Mouse (Mus musculus): ENCODE results near the gene Plekha6. TPM values are rescaled to one million over a fixed set of nuclear protein-coding genes. Genes with fewer than 3 reads are reported as not detected.
"Not testable (repeated sequence)": the region's sequence is repeated elsewhere in the genome, so short reads cannot be mapped to it uniquely, and the experiment has no call there.

Gene Plekha6
- polyA plus RNA-seq, 1 experiment = 2.6 TPM

GRCm38 (mm10) chr1:133329638-133329964 is 165.6 kb downstream of the Plekha6 start:
- TF ChIP-seq POLR2A (IDR thresholded peaks at IDR 0.05; ENCODE audit: low read depth, low read length) (no peak), CTCF (IDR thresholded peaks at IDR 0.05; ENCODE audit: borderline replicate concordance, insufficient read depth, low read length) (no peak)
- Histone ChIP-seq H3K27ac (ENCODE audit: insufficient read depth, low read length) (no peak overlapping the region), H3K4me1 (ENCODE audit: control insufficient read depth, insufficient read depth, low read length) (no peaks in the 10 kb centered on the region), H3K4me3 (ENCODE audit: insufficient read depth, low read length) (no peak overlapping the region)

GRCm38 (mm10) chr1:133331142-133331541 is 167.1 kb downstream of the Plekha6 start:
- H3K27ac ChIP-seq (ENCODE audit: insufficient read depth, low read length) = no peak overlapping the region
- TF ChIP-seq CTCF (IDR thresholded peaks at IDR 0.05; ENCODE audit: borderline replicate concordance, insufficient read depth, low read length) (no peak), POLR2A (IDR thresholded peaks at IDR 0.05; ENCODE audit: low read depth, low read length) (no peak)
- H3K4me3 ChIP-seq (ENCODE audit: insufficient read depth, low read length) = no peak overlapping the region
- no peaks in the 10 kb centered on the region for H3K4me1 ChIP-seq (ENCODE audit: control insufficient read depth, insufficient read depth, low read length)

- H3K4me3 ChIP-seq (ENCODE audit: insufficient read depth, low read length) = no peak overlapping the region
- H3K27ac ChIP-seq (ENCODE audit: insufficient read depth, low read length) = no peak overlapping the region
- TF ChIP-seq CTCF (IDR thresholded peaks at IDR 0.05; ENCODE audit: borderline replicate concordance, insufficient read depth, low read length) = no peak
- no peaks in the 10 kb centered on the region for H3K4me1 ChIP-seq (ENCODE audit: control insufficient read depth, insufficient read depth, low read length)
Observed at GRCm38 (mm10) chr1:133332656-133333430, 168.8 kb downstream of the Plekha6 start.

- H3K4me3 ChIP-seq (ENCODE audit: insufficient read depth, low read length) = no peak overlapping the region
- H3K4me1 ChIP-seq (ENCODE audit: control insufficient read depth, insufficient read depth, low read length) = no peaks in the 10 kb centered on the region
- H3K27ac ChIP-seq (ENCODE audit: insufficient read depth, low read length) = no peak overlapping the region
- TF ChIP-seq POLR2A (IDR thresholded peaks at IDR 0.05; ENCODE audit: low read depth, low read length) (no peak), CTCF (IDR thresholded peaks at IDR 0.05; ENCODE audit: borderline replicate concordance, insufficient read depth, low read length) (no peak)
Observed at GRCm38 (mm10) chr1:133333937-133334336, 169.9 kb downstream of the Plekha6 start.

GRCm38 (mm10) chr1:133340403-133340802 is 176.4 kb downstream of the Plekha6 start:
- H3K4me3 ChIP-seq (ENCODE audit: insufficient read depth, low read length); H3K27ac ChIP-seq (ENCODE audit: insufficient read depth, low read length); H3K4me1 ChIP-seq (ENCODE audit: control insufficient read depth, insufficient read depth, low read length): not testable (repeated sequence)

GRCm38 (mm10) chr1:133344357-133344756 is 180.3 kb downstream of the Plekha6 start:
- H3K27ac ChIP-seq (ENCODE audit: insufficient read depth, low read length) = no peak overlapping the region
- TF ChIP-seq POLR2A (IDR thresholded peaks at IDR 0.05; ENCODE audit: low read depth, low read length) (no peak), CTCF (IDR thresholded peaks at IDR 0.05; ENCODE audit: borderline replicate concordance, insufficient read depth, low read length) (no peak)
- H3K4me1 ChIP-seq (ENCODE audit: control insufficient read depth, insufficient read depth, low read length) = no peaks in the 10 kb centered on the region
- H3K4me3 ChIP-seq (ENCODE audit: insufficient read depth, low read length) = no peak overlapping the region

GRCm38 (mm10) chr1:133346531-133346930 is 182.5 kb downstream of the Plekha6 start:
- H3K27ac ChIP-seq (ENCODE audit: insufficient read depth, low read length) = no peak overlapping the region
- TF ChIP-seq CTCF (IDR thresholded peaks at IDR 0.05; ENCODE audit: borderline replicate concordance, insufficient read depth, low read length) = no peak
- no peak for TF ChIP-seq POLR2A (IDR thresholded peaks at IDR 0.05; ENCODE audit: low read depth, low read length)
- H3K4me1 ChIP-seq (ENCODE audit: control insufficient read depth, insufficient read depth, low read length) = no peaks in the 10 kb centered on the region
- no peak overlapping the region for H3K4me3 ChIP-seq (ENCODE audit: insufficient read depth, low read length)

- H3K4me3 ChIP-seq (ENCODE audit: insufficient read depth, low read length) = no peak overlapping the region
- no peaks in the 10 kb centered on the region for H3K4me1 ChIP-seq (ENCODE audit: control insufficient read depth, insufficient read depth, low read length)
- TF ChIP-seq POLR2A (IDR thresholded peaks at IDR 0.05; ENCODE audit: low read depth, low read length) (no peak), CTCF (IDR thresholded peaks at IDR 0.05; ENCODE audit: borderline replicate concordance, insufficient read depth, low read length) (no peak)
- no peak overlapping the region for H3K27ac ChIP-seq (ENCODE audit: insufficient read depth, low read length)
Observed at GRCm38 (mm10) chr1:133347226-133347625, 183.2 kb downstream of the Plekha6 start.

- no peak for TF ChIP-seq CTCF (IDR thresholded peaks at IDR 0.05; ENCODE audit: borderline replicate concordance, insufficient read depth, low read length)
- no peak for TF ChIP-seq POLR2A (IDR thresholded peaks at IDR 0.05; ENCODE audit: low read depth, low read length)
- Histone ChIP-seq H3K27ac (ENCODE audit: insufficient read depth, low read length) (no peak overlapping the region), H3K4me3 (ENCODE audit: insufficient read depth, low read length) (no peak overlapping the region), H3K4me1 (ENCODE audit: control insufficient read depth, insufficient read depth, low read length) (no peaks in the 10 kb centered on the region)
Observed at GRCm38 (mm10) chr1:133347693-133348520, 183.9 kb downstream of the Plekha6 start.

- Histone ChIP-seq H3K4me3 (ENCODE audit: insufficient read depth, low read length) (no peak within 1 kb of the TSS), H3K27ac (ENCODE audit: insufficient read depth, low read length) (no peak within 1 kb of the TSS), H3K4me1 (ENCODE audit: control insufficient read depth, insufficient read depth, low read length) (no peaks in the 10 kb centered on the region)
- TF ChIP-seq POLR2A (IDR thresholded peaks at IDR 0.05; ENCODE audit: low read depth, low read length) = no peak
- TF ChIP-seq CTCF (IDR thresholded peaks at IDR 0.05; ENCODE audit: borderline replicate concordance, insufficient read depth, low read length) = no peak
Observed at GRCm38 (mm10) chr1:133350210-133350609, 186.2 kb downstream of the Plekha6 start, which contains the start of gene Ren1. Gene Ren1 (plus strand): TSS chr1:133350510.

Measured in embryonic fibroblast, embryonic 13.5 days (primary cell).